Mouse (Mus musculus) heart, postnatal 25 days (tissue): Measurements from ENCODE around the gene Lrrc10b. TPM values are rescaled to one million over a fixed set of nuclear protein-coding genes. Genes with fewer than 3 reads are reported as not detected.

Experiments used
- DNase-seq: peaks from one replicate; pipeline ENCODE4 v3.0.0; 2022; ENCODE audit warnings: low spot score
- intact Hi-C: fragments of 180-260 bp; cut with DNase I; formaldehyde crosslinking; loops from one replicate; pipeline ENCODE4 v1.15.1; 2025
- total RNA-seq, 2 experiments: library from RNA; stranded (reverse); gene quantifications; 2 replicates each; pipeline ENCODE4 v1.2.3; 2021

Lrrc10b gene
- total RNA-seq, 2 experiments from 2014 or later, result 0.75 to 1.0 TPM

GRCm38 (mm10) chr19:10449190-10449589 is 8.1 kb downstream of the Lrrc10b start:
- intact Hi-C loops, result loop anchor here (1.0 kb wide), 1 partner anchor 37 kb away; no protein-coding TSS in a partner anchor
- DNase-seq, result no peak

GRCm38 (mm10) chr19:10448275-10448674 is 9.0 kb downstream of the Lrrc10b start:
- intact Hi-C loops, result no loop called here
- DNase-seq, result no peak

- no peak for DNase-seq
- intact Hi-C loops, result no loop called here
Observed at GRCm38 (mm10) chr19:10444685-10445369, 12.4 kb downstream of the Lrrc10b start.

GRCm38 (mm10) chr19:10437521-10437920 is 19.8 kb downstream of the Lrrc10b start:
- no peak for DNase-seq
- intact Hi-C loops, result loop anchor here (5.0 kb wide), 1 partner anchor 180 kb away; no protein-coding TSS in a partner anchor

GRCm38 (mm10) chr19:10436726-10437125 is 20.5 kb downstream of the Lrrc10b start:
- DNase-seq, result no peak
- intact Hi-C loops, result loop anchor here (1.0 to 5.0 kb wide), 2 partner anchors 103 to 179 kb away; no protein-coding TSS in a partner anchor

GRCm38 (mm10) chr19:10435908-10436307 is 21.4 kb downstream of the Lrrc10b start:
- peak; percentile 29 for DNase-seq
- intact Hi-C loops, result loop anchor here (1.0 to 5.0 kb wide), 3 partner anchors 45 to 179 kb away; no protein-coding TSS in a partner anchor

- intact Hi-C loops, result loop anchor here (2.0 to 5.0 kb wide), 2 partner anchors 44 to 178 kb away; no protein-coding TSS in a partner anchor
Observed at GRCm38 (mm10) chr19:10434927-10435326, 22.3 kb downstream of the Lrrc10b start.

GRCm38 (mm10) chr19:10433879-10434540 is 23.3 kb downstream of the Lrrc10b start:
- DNase-seq, result no peak

More at GRCm38 (mm10) chr19:10434927-10435326, 22.3 kb downstream of the Lrrc10b start:
- no peak for DNase-seq

GRCm38 (mm10) chr19:10433225-10433624 is 24.0 kb downstream of the Lrrc10b start:
- intact Hi-C loops, result loop anchor here (2.0 kb wide), 1 partner anchor 14 kb away; no protein-coding TSS in a partner anchor
- DNase-seq, result no peak

More at GRCm38 (mm10) chr19:10433879-10434540, 23.3 kb downstream of the Lrrc10b start:
- intact Hi-C loops, result loop anchor here (2.0 kb wide), 2 partner anchors 15 to 43 kb away; no protein-coding TSS in a partner anchor

GRCm38 (mm10) chr19:10431841-10432240 is 25.4 kb downstream of the Lrrc10b start:
- no peak for DNase-seq
- intact Hi-C loops, result loop anchor here (2.0 kb wide), 1 partner anchor 13 kb away; no protein-coding TSS in a partner anchor

GRCm38 (mm10) chr19:10431410-10431809 is 25.9 kb downstream of the Lrrc10b start:
- intact Hi-C loops, result no loop called here
- no peak for DNase-seq

GRCm38 (mm10) chr19:10429371-10429770 is 27.9 kb downstream of the Lrrc10b start:
- no peak for DNase-seq
- intact Hi-C loops, result no loop called here

- DNase-seq, result no peak
- intact Hi-C loops, result no loop called here
Observed at GRCm38 (mm10) chr19:10427431-10427830, 29.8 kb downstream of the Lrrc10b start.

GRCm38 (mm10) chr19:10426793-10427192 is 30.5 kb downstream of the Lrrc10b start:
- intact Hi-C loops, result no loop called here
- no peak for DNase-seq

GRCm38 (mm10) chr19:10426312-10426711 is 31.0 kb downstream of the Lrrc10b start:
- no peak for DNase-seq
- intact Hi-C loops, result no loop called here

GRCm38 (mm10) chr19:10425484-10426270 is 31.6 kb downstream of the Lrrc10b start:
- intact Hi-C loops, result no loop called here
- DNase-seq, result no peak

- intact Hi-C loops, result no loop called here
- no peak for DNase-seq
Observed at GRCm38 (mm10) chr19:10424751-10425150, 32.5 kb downstream of the Lrrc10b start.

GRCm38 (mm10) chr19:10421986-10422976 is 35.0 kb downstream of the Lrrc10b start:
- no peak for DNase-seq
- intact Hi-C loops, result no loop called here

GRCm38 (mm10) chr19:10417436-10417835 is 39.8 kb downstream of the Lrrc10b start:
- intact Hi-C loops, result no loop called here
- DNase-seq, result peak; percentile 58
